Mouse (Mus musculus): Measurements from ENCODE around the gene Prss43.
A peak's percentile ranks its signal among the peaks of the same experiment; 100 is the strongest.

Gene Prss43

GRCm38 (mm10) chr9:110880772-110881171, 54.3 kb downstream of the Prss43 start:
- H3K27me3 ChIP-seq (ENCODE audit: insufficient read depth, low read length), result peaks cover 45% of the 10 kb centered on the region
- peaks cover 25% of the 10 kb centered on the region for H3K36me3 ChIP-seq (ENCODE audit: insufficient read depth, low read length)
- TF ChIP-seq NANOG (IDR thresholded peaks at IDR 0.05; ENCODE audit: borderline replicate concordance, low read length) (no peak), CTCF (conservative IDR thresholded peaks at IDR 0.05; ENCODE audit: low read length) (no peak), POU5F1 (IDR thresholded peaks at IDR 0.05; ENCODE audit: borderline replicate concordance, low read length) (no peak)
- peak overlapping the region; percentile 86 for H3K4me3 ChIP-seq (replicated peaks; ENCODE audit: low read length)
- no peaks in the 10 kb centered on the region for H3K9me3 ChIP-seq (ENCODE audit: low read length)
- peaks cover 40% of the 10 kb centered on the region for H3K4me1 ChIP-seq (replicated peaks; ENCODE audit: low read depth, low read length)

Measured in E14TG2a.4 (cell line).